Mouse (Mus musculus): ENCODE data around the gene Ptprh.

Ptprh gene

DNA sequence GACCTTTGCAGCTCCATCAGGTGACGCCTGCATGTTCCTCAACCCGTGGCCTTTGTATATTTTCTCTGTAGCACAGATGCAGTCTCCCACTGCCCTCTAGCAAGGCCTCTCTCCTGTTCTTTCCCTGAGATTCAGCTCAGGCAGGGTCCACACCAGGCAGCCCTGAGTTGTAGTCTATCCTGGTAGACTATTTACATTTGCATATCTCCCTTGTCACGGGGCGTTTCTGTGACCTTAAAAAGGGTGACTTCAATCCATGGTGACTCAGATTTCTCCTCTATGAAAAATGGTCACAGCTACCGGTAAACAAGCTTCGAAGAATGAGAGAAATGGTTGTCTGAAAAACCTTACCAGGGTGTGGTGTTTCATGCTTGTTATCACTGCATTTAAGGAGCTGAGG is at the start of gene Ptprh:
TSS of gene Ptprh (minus strand) at position 169 of the 400 bp plus-strand sequence.
- DNase-seq (ENCODE audit: inconsistent age in 2 of 2, low spot score in 1 of 2), result peak in 1 of 2 experiments; percentile 52

DNA sequence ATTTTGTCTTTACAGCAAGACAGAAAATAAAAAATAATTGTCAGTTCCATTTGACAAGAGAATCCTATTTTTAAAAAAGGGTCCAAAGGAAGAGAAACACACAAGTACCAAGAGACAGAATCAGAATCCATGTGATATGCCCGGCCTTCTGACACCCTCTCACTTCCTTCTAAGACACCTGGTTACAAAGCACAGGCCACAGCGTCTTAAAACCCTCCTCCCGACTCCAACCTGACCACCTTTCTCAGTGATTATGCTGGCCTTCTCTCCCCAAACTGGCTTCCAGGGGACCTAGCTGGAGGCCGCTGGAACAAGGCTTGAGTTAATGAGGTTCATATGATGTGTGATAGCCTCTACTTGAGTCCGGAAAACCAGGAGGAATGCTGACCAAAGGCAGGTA is 49.5 kb upstream of the Ptprh start:
- no peak for DNase-seq (ENCODE audit: inconsistent age in 2 of 2, low spot score in 1 of 2)

DNA sequence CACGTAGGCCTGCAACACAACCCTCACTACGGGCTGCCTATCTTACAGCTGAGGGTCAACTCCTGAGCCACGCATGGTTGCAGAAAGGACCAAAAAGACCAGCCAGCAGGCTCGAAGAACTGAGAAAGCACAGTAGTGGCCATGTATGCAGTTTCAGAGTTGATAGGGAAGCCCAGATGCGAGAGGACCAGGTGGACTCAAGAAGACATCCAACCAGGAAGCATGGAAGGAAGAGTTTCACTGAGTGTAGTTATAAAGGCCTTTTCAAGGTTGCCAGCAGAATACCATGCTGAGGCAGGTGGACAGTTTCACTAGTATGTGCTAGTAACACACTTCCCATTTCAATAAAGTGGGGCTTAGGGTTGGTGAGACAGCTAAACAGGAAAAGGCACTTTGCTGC is 48.9 kb upstream of the Ptprh start:
- DNase-seq (ENCODE audit: inconsistent age in 2 of 2, low spot score in 1 of 2), result peak in 1 of 2 experiments; percentile 22

DNA sequence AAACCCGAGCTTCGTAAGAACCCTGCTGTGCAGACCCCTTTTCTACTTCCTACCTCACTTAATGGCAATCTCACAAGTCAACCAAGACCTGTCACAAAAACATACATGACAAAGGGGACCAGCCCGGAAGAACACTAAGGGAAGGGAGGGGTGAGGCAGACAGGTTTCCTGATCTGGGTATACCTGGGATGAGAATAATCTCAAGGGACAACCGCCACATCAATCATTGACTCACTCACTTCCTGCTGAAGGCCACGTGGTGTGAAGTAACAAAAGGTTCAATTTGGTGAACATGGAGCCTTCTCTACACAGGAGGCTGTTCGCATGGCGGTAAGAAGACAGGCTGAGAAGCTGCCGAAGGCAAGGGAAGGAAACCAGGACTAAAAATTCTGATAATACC is 47.7 kb upstream of the Ptprh start:
- peak in 1 of 2 experiments; percentile 69 for DNase-seq (ENCODE audit: inconsistent age in 2 of 2, low spot score in 1 of 2)

DNA sequence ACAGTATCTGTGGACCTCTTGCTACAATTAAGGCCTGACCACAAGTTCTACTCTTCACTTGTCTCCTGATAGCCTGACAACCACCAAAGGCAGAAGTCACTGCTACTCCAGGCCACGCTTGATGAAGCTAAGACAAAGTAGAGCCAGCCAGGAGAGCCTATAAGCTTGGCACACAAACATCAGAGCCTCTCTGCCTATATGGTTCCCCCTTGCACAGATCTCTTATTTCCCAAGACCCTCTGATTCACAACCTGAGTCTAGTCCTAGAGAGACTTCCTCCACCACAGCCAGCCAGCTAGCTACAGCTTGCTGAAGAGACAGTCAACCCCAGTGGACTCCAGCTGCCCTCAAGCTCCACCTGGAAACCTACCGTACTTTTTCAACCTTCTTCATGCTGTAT is 44.2 kb upstream of the Ptprh start:
- DNase-seq (ENCODE audit: inconsistent age in 2 of 2, low spot score in 1 of 2), result no peak

DNA sequence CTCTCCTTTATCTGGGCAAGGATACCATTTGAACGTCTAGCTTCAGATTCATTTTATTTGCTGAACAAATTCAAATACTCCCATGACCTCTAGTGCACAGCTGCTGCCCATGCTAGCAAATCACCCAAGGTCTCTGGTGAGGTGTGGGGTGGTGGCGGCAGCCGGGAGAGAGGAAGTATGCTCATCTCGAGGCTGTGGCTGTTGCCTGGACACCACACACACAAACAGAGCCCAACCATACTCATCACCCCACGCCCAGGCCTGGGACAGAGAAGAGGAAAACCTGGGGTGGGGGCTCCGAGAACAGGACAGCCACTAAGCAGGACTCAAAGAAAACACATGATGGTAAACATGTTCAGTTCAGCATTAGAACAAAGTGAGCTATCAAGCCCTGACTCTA is 43.5 kb upstream of the Ptprh start:
- DNase-seq (ENCODE audit: inconsistent age in 2 of 2, low spot score in 1 of 2), result peak in 1 of 2 experiments; percentile 77

DNA sequence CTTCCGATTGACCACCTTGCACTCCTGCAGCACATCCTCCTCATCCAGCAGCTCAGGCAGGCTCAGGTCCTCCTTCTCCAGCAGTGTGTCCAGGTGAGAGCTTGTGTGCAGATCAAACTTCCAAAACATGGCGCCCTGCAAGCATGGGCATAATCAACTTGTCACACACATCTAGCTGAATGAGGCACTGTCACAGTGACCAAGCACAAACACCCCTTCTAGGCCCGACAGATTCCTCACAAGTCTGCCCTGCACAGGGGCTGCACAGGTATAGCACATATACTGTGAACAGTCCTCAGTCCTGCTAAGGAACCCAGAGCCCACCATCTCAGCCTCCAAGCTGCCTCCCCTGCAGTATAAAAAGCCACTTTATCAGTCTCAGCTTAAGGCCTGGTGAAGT is 43.0 kb upstream of the Ptprh start:
- DNase-seq (ENCODE audit: inconsistent age in 2 of 2, low spot score in 1 of 2), result no peak

DNA sequence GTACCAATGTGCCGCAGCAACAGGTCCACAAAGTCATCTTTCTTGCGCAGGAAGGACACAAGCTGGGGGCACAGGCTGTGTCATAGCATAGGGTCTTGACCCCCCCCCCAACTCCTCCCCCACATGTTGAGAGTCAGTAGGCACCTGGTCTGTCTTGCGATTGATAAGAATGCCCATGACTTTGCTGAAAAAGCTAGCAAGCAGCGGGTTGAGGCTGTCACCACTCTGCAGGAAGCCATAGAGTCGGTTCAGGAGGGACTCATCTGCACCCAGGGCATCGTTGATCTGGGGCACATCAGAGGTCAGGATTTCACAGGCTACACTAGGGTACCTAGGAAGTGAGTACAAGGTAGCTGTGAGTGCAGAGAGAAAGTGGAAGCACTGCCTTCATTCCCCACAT is 39.4 kb upstream of the Ptprh start:
- DNase-seq (ENCODE audit: inconsistent age in 2 of 2, low spot score in 1 of 2), result no peak

DNA sequence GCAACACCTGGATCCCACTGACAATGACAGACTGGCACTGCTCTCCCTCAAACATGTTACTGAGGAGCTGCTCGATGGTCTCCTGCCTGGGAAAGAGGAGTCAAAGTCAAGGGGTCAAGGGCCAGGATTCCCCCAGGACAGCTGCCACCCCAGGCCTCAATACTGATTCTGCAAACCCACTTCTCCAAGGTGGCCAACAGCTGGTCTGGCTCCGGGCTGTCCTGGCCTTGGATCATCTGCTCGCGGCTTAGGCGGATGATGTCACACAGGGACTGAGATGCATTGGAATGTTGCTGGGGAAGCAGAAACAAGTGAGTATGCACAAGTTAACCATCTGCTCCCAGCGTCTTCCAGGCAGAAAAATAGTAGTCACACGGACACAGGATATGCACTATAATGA is 38.1 kb upstream of the Ptprh start:
- DNase-seq (ENCODE audit: inconsistent age in 2 of 2, low spot score in 1 of 2), result peak in 1 of 2 experiments; percentile 49

DNA sequence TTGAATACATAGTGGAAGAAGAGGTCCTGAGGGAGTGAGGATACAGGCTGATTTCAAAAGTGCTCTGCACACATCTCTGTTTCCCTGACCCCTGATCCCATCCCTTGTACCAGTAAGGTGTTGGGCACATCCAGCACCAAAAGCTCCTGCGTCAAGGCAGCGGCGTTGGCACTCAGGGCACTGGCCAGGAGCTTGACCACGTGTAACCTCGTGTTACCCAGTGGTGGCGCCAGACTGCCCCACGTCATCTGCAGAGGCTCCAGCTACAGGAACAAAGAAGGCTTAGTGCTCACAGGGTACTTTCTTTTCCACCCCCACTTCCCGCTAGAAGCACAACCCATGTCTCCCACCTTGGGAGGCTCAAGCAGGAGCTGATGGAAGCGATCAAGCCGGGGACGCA is 37.3 kb upstream of the Ptprh start:
- DNase-seq (ENCODE audit: inconsistent age in 2 of 2, low spot score in 1 of 2), result peak in 1 of 2 experiments; percentile 23

DNA sequence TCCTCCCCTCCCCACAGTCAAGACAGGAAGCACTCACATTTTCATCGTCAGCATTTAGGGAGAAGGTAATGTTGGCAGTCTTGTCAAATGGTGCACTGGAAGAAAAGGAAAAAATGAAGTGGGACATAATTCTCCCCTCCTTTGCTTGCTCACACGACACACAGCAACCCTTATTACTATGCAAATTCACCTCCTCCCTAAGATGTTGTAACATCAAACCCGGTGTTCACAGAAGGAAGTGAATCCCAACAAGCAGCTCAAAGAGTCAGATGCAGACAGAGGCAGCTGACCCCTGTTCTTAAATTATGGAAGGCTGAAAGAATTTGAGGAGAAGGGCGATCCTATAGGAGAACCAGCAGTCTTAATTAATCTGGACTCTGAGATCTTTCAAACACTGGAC is 32.3 kb upstream of the Ptprh start:
- DNase-seq (ENCODE audit: inconsistent age in 2 of 2, low spot score in 1 of 2), result no peak

DNA sequence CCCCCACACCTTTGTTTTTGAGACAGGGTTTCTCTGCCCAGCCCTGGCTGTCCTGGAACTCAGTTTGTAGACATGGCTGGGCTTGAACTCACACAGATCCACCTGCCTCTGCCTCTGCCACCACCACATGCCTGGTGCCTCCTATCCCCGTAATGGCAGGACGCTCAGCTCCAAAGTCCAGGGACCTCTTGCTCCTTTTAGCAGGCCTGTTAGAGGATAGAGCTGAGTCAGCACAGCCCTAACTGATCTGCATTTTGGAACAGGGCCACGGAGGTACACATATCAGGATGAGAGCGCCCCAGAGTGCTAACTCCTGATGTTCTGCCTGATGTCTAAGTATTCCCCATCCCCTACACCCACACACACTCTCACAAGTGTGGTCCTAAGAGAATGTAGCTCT is 27.2 kb upstream of the Ptprh start, which contains the start of gene Tmem86b:
TSS of gene Tmem86b (minus strand) at position 392 of the 400 bp plus-strand sequence.
- peak in 1 of 2 experiments; percentile 22 for DNase-seq (ENCODE audit: inconsistent age in 2 of 2, low spot score in 1 of 2)

DNA sequence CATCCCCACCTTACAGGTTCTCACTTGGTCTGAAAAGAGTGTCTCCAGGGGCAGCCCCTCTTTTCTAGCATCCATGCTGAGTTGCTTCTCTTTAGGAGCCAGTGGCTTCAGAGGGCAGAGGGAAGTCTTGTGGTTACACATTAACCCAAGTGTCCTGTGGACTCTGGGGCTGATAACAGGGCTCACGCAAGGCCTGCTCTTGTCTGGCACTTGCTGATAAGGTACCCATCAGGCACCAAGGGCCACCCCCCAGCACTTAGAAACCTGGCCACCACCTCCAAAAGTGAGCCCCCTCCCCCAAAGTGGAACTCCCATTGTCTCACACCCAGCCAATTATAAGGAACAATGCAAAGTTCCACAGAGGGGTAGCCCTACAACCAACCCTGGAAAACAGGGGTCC is 26.4 kb upstream of the Ptprh start:
- peak in 1 of 2 experiments; percentile 21 for DNase-seq (ENCODE audit: inconsistent age in 2 of 2, low spot score in 1 of 2)

DNA sequence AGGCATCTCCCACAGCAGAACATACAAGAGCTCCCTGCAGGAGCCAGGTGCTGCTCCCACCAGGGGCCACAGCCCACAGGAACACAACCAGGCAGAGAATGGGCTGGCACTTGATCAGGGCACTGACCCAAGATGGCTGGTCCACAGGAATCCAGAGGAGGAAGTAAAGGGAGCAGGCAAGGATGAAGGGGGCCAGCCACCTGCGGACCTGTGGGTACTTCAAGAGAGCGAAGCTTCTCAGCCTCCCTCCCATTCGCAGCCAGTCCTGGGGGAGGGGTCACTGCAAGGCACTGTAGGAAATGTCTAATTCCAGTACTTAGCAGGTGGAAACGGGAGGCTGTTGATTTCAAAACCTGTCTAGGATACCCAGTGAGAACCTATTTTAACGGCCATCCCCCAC is 25.7 kb upstream of the Ptprh start:
- DNase-seq (ENCODE audit: inconsistent age in 2 of 2, low spot score in 1 of 2), result peak in 1 of 2 experiments; percentile 23

DNA sequence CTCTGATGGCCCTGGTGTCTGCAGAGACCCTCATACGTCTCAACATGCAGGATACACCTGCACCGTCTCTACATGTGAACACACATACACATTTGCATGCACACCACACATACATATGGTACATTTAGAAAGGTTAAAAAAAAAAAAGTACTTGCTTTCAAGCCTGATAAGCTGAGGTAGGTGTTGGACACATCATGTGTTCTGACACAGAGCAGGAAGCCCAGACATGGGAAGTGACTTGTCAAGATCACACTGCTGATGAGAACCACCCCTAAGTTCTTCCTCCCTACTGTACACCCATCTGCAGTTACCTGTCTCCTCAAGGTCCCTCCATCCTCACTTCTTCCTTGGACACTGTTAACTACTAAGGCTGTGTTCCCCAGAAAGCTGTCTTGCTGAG is 22.1 kb upstream of the Ptprh start:
- peak in 1 of 2 experiments; percentile 18 for DNase-seq (ENCODE audit: inconsistent age in 2 of 2, low spot score in 1 of 2)

DNA sequence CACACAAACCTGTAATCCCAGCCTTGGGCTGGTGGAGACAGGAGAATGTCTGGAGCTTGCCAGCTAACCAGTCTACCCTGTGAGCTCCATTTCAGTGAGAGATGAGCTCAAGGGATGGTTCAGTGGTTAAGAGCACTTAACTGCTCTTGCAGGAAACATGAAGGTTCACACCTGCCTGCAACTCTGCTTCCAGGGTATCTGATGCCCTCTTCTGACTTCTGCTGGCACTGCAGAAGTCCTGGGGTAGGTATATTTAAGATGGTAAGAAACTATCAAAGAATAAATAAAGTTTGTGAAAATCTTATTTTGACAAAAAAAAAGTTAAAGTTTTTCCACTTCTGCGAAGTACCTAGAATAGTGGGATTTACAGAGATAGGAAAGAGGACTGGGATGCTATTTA is 20.5 kb upstream of the Ptprh start:
- no peak for DNase-seq (ENCODE audit: inconsistent age in 2 of 2, low spot score in 1 of 2)

DNA sequence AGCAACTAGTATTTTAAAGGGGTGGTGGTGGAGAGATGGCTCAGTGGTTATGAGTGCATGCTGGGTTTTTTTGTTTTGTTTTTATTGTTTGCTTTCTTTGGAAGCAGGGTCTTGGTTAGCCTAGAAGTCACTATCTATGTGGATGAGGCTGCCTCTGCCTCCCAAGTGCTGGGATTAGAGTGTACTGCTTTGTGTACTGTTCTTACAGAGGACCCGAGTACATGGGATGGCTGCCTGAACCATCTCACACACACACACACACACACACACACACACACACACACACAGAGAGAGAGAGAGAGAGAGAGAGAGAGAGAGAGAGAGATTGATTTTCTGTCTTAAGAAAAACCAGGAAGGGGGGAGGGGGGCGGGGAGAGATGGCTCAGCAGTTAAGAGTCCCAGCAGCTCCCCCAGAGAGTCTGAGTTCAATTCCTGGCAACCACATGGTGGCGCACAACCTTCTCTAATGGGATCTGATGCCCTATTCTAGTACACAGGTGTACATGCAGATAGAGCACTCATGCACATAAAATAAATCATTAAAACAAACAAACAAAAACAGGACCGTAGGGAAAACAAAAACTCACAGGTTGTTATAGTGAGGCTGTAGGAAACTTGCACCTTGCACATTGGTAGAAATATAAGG is 19.8 kb upstream of the Ptprh start:
- DNase-seq (ENCODE audit: inconsistent age in 2 of 2, low spot score in 1 of 2), result peak in 1 of 2 experiments; percentile 69

DNA sequence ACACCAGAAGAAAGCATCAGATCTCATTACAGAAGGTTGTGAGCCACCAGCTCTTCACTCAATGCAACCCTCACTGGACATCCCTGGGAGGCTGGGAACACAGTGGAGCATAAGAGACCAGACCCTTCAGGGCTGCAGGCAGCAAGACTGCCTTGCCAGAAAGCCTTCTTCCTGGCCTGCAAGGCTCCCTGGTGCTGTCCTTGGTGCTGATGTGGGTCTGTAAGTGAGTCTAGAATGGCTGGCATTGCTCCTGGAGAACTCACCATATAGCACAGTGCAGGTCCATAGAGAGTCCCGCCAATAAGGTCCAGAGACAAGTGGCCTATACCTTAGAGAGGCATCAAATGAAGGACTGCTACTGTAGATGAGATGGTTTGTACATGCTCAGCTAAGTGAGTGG is 16.1 kb upstream of the Ptprh start:
- DNase-seq (ENCODE audit: inconsistent age in 2 of 2, low spot score in 1 of 2), result peak in 1 of 2 experiments; percentile 65

DNA sequence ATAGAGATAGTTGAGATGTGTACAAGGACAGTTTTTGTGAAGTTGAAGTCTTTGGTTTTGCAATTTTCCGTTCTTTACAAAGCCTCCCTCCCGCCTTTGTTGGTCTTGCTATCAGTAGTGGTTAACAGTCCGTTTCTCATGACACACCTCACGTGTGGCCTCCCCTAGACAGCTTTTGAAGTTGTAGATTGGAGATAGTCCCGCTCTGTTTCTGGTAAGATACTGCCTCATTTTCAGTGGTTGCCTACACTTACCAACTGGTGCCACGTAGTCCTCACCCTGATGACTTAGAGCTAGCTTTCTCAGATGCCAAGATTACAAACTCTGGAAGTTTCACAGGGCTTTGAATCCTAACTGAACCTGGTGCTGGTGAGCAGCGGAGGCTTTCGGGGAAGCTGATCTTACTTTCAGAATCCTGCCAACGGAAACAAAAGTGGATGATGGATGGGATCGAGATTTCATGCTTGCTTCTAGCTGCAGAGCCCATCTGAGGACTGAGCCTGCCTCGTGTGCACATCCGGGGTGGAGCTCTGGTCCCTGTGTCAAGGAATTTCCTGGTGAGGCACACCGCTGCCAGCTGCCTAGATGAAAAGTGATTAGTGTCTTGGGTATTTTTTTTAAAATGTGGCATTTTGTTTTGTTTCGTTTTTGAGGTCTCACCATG is 10.0 kb upstream of the Ptprh start:
- no peak for DNase-seq (ENCODE audit: inconsistent age in 2 of 2, low spot score in 1 of 2)

DNA sequence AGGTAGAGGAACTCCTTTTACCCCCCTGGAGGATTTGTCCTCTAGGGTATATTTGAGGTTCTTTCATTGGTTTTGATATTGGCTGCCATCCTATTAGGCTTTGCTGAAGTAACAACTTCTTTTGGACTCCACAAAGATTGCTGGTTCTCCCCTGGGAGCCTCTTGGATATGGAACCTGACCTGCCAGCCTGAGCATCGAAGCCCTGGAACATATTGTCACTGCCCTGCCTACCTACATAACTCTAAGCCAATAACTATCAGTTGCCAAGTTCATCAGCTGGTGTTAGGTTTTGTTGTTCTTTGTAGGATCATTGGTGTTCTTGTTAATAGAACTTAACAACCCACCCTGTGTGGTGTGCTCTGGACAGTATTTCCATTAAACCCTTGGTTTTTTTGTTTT is 9.1 kb upstream of the Ptprh start:
- no peak for DNase-seq (ENCODE audit: inconsistent age in 2 of 2, low spot score in 1 of 2)

DNA sequence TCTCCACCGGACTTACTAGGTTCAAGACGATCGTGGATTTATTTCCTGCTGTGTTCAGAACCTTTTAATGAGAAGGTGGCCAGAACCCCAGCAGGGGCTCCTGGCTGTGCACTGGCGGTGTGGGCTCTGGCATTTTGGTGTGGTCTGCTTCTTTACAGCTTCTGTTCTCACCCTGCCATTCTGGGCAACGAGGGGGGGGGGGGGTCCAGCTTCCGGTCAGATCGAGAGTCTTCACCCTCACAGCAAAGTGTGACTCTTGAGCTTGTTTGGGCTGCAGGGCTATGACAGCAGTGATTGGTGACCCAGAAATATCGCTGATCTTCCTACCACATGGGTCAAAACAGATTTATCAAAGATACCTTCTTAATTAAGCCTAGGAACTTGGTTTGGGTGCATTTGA is 8.5 kb upstream of the Ptprh start:
- DNase-seq (ENCODE audit: inconsistent age in 2 of 2, low spot score in 1 of 2), result no peak

DNA sequence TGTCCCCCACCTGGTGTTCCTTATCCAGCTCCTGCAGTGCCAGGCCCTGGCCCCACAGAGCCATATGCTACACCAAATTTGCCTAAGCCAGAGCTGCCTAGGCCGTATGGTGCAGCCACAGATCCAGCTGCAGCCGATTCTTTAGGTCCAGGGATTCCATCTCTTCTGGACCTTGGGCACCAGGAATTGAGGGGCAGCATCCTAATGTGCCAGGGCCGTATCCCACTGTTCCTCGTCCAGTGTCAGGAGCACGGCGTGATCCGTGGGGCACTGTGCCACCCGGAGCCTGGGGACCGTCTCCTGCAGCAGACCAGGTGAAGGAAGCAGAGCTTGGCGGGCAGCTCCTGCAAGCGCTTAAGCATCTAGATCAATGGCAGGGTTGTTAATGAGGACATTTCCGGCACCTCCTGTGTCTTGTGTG is 8.1 kb upstream of the Ptprh start:
- no peak for DNase-seq (ENCODE audit: inconsistent age in 2 of 2, low spot score in 1 of 2)

DNA sequence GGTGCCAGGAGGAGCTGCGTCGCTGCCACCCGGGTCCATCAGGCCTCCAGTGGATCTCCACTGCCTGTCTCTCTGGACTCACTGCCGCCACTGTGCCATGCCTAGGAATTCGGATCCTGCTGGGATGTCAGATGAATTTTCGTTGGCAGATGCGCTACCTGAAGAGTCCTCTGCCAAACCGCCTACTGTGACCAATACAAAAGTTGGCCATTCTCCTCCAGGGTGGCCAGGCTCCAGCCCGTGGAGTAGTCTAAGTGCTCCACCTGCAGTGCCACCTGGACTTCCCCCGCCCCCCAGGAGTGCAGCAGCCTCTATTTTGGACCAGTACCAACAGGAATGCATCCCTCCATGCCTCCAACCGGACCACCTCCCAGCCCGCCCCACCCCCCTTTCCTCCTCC is 7.7 kb upstream of the Ptprh start:
- no peak for DNase-seq (ENCODE audit: inconsistent age in 2 of 2, low spot score in 1 of 2)

Data from adrenal gland, adult (tissue).